Mouse (Mus musculus) brain, adult 2 months (tissue): ENCODE data around the gene Pde4a.

ENCODE experiments used
- DNase-seq: peaks from one replicate; pipeline ENCODE4 v3.0.0; 2011; ENCODE audit warnings: low read depth, low spot score

Gene Pde4a

DNA sequence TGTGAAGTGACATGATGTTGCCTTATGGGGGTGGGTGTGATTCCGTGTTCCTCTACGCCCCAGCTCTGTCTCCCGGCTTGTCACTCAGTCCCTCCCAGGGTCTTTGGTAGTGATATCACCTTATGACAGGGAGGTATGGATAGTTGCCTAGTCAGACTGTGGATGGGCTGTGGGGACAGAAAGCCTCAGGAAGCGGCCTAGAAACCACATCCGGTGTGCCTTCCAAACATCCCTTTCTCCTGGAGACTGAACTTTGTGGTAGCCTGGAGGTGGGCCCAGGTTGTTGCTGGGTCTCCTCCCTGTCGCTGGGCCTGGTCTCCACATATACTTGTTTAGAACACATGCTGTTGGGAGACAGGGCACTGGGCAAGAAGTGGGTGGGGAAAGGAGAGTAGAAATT, 17.9 kb downstream of the Pde4a start:
- no peak for DNase-seq

DNA sequence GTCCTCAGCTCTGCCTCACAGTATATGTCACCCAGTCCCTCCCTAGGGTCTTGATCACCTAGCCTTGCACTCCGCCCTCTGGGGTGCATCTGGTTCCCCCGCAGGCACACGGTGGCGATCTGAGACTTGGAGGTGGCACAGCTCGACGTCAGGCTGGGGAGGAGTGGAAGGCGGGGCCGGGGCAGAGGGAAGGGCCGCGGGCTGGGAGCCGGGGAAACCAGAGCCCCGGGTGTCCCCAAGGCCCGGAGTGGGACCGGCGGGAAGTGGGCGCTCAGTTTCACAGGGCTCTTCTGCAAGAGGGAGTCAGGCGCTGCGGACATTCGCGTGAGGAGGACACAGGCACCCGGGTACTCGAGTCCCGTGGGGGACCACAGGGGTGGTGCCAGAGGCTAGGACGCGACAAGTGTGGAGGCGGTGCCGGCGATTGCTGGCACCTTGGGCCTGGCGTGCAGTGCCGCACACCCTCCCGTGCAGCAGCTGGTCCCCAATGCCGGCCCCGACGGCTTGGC, 18.4 kb downstream of the Pde4a start:
- peak; percentile 55 for DNase-seq

GRCm38 (mm10) chr9:21184733-21185132, 19.2 kb downstream of the Pde4a start:
- peak; percentile 70 for DNase-seq

DNA sequence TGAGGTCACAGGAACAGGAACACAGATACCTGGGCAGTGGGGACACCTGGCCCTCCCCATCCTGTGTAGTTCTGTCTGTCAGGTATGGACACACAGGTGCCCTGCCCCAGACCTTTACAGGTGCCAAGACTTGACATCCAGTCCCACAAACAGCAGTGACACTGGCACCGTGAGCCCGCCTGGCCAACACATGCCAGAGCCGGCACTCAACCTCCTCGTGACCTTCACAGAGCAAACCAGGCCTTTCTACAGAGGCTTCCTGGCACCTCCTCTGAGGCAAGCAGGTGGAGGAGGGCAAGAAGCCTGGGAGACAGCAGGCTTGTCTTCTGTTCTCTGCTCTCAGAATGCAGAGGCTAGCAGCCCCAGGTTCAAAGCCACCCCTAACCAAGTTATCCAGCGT, 19.9 kb downstream of the Pde4a start:
- DNase-seq: no peak

DNA sequence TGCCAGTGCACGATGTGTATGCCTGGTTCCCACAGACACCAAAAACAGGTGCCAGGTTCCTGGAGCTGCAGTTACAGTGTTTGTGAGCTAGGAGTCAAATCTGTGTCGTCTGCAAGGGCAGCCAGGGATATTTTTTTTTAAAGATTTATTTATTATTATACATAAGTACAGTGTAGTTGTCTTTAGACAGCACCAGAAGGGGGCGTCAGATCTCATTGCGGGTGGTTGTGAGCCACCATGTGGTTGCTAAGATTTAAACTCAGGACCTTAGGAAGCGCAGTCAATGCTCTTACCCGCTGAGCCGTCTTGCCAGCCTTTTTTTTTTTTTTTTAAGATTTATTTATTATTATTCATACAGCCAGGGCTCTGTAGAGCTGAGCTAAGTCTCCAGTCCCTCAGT, 24.4 kb downstream of the Pde4a start:
- DNase-seq: peak; percentile 59

DNA sequence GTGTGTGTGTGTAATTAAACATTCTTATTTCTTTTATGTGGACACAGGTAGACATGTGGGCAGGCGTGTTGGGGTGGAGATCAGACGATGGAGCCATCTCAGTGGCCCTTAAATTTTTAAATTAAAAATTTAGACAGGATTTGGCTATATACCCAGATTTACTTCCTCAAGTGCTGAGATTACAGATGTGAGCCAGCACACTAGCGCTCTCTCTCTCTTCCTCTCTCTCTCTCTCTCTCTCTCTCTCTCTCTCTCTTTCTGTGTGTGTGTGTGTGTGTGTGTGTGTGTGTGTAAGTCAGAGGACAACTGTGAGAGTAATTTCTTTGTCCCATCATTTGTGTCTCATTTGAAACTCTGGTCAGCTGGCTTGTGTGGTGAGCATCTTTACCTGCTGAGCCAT, 25.2 kb downstream of the Pde4a start:
- DNase-seq: no peak

- DNase-seq: no peak
Observed at GRCm38 (mm10) chr9:21193786-21194185, 28.3 kb downstream of the Pde4a start.

GRCm38 (mm10) chr9:21194787-21195493, 29.4 kb downstream of the Pde4a start:
- no peak for DNase-seq

DNA sequence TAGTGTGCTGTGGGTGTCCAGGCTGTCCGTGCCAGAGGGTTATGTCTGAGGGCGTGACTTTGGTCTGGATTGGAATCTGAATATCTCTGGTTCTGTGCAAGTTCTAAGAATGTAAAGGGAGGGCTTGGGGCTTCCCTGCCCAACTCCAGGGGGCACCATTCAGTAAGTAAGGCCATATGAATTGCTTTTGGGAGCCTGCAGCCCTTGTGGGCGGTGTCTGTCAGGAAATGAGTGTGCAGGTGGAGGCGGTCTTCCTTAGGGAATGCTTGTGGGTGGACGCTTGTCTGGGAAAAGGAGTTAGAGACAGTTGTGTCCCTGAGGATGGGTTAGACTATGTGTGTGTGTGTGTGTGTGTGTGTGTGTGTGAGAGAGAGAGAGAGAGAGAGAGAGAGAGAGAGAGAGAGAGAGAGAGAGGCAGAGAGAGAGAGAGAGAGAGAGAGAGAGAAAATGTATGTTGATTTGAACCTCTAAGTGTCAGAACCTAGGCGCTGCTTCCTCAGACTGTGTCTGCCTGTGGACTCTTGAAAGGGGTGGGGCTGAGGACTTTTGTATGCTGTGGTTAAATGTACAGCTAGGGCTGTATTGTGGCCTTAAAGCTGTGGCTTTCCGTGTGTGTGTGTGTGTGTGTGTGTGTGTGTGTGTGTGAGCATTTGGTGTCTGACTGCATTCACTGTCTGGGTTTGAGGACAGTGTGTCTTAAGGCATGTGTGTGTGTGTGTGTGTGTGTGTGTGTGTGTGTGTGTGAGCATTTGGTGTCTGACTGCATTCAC, 30.4 kb downstream of the Pde4a start:
- DNase-seq: peak; percentile 83

DNA sequence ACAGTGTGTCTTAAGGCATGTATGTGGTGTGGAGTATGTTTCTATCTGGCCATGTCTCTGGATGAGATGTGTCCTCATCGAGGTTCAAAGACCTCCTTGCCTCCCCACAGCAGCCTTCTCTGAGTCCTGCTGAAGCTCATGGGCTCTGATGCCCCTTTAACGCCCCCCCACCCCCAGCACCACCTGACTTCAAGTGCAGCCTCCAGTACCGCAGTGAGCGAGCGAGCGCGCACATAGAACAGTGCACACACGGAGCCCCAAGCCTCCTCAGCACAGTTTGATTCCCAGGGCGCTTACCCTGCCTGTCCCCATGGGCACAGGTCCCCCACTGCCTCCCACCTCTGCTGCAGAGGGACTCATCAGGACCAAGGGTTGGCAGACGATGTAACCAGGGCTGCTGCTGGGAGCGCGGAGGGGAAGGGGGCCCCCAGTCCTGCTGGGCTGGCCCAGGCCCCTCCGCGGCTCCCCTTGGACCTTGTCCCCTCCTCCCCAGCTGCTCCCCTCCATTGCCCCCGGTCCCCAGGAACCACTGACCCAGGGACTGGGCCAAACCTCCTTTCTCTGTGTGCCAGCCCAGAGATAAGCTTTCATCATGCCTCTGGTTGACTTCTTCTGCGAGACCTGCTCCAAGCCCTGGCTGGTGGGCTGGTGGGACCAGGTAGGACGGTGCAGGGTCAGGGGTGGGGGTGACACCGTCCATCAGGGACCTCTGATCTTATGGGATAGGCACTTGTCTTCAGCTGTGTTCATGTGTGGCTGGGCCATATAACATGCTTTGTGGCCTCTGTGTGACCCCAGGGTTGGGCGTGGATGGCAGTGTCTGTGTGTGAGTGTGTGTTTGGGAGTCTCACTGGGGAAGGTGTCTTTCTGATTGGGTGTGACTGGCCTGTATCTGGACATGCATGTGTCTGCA, 31.3 kb downstream of the Pde4a start:
- peak; percentile 92 for DNase-seq

DNA sequence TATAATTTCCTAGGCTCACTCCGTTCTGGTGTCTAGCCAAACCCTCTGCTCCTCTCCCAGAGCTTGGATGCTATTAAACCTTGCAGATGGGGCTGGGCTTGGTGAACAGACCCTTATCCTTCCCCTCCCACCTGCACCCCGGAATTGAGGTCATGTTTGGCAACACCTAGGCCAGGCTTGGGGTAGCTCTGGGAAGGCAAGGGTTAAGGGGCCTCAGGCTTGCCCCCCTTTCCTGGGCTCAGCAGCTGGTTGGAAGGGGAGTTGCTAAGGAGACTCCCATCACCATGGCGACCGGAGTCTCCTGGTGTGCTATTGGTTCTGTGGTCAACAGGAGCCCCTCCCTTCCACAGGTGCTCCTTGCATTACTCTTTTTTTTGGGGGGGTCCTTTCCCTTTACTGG, 32.5 kb downstream of the Pde4a start:
- DNase-seq: peak; percentile 96

DNA sequence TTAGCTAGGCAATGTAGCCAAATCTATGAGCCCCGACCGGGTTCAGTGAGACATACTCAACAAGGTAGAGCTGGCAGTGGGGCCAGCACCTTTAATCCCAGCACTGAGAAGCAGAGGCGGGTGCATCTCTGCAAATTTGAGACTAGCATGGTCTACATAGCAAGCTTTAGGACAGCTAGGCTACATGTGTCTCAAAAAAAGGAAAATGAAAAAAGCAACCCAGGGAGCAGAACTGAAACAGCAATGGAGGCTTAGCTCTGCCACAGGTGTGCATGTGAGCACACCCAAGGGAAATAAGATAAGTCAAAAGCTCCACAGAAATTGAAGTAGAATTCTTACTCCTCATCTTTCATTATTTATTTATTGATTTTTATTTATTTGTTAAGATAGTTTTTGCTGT, 33.4 kb downstream of the Pde4a start:
- no peak for DNase-seq

DNA sequence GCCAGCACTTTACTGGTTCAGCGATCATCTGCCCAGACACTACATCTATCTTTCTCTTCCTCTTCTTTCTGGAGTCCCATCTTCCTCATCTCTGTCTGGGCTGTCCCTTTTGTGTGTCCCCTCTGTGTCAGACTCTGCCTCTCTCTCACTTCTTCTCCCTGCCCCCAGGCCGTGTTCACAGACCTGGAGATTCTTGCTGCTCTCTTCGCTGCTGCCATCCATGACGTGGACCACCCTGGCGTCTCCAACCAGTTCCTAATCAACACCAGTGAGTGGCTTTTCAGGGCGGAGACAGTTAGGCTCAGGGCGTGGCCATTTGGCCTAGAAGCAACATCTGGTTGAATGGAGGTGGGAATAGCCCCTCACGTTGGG, 38.6 kb downstream of the Pde4a start:
- no peak for DNase-seq

- peak; percentile 69 for DNase-seq
Observed at GRCm38 (mm10) chr9:21204528-21205272, 39.2 kb downstream of the Pde4a start.

DNA sequence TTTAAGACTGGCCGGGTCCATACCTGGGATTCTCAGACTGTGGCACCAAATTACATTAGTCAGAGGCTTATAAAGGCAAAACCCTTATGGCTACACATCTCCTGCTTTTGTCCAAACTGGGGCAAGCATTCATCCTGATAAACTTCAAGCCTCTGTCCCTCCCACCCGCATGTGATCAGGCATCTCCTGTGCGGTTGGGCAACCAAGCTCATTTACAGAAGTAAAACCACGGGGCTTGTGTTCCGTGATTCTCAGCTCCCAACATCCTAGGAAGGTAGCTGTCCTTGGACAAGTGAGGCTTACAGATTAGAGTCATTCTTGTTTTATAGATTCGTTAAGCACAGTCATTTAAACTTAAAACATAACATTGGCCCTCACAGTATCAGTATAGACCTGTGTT, 41.3 kb downstream of the Pde4a start:
- no peak for DNase-seq

DNA sequence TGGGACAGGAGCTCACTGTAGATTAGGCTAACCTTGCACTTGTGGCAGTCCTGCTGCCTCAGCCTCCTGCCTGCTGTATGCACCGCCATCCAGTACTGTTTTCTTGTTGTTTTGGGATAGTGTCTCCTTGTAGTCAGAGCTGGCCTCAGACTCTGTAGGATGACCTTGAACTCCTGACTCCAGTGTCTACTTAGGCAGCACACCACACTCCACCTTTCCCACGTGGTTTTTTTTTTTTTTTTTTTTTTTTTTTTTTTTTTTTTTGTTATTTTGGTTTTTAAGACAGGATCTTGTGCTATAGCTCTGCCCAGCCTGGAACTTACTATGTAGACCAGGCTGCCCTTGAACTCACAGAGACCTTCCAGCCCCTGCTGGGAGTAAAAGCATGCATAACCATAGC, 43.1 kb downstream of the Pde4a start:
- no peak for DNase-seq

GRCm38 (mm10) chr9:21210821-21211220, 45.3 kb downstream of the Pde4a start:
- no peak for DNase-seq

- DNase-seq: no peak
Observed at GRCm38 (mm10) chr9:21211624-21212023, 46.1 kb downstream of the Pde4a start.

- peak; percentile 76 for DNase-seq
Observed at GRCm38 (mm10) chr9:21213617-21214190, 48.2 kb downstream of the Pde4a start.

- peak; percentile 72 for DNase-seq
Observed at GRCm38 (mm10) chr9:21216050-21216841, 50.7 kb downstream of the Pde4a start.
